Mouse (Mus musculus) embryonic facial prominence, embryonic 15.5 days (tissue): ENCODE data around the gene Fbxl8. TPM values are rescaled to one million over a fixed set of nuclear protein-coding genes. Genes with fewer than 3 reads are reported as not detected.

Experiments used
- ATAC-seq: fragments of 200-750 bp; cut with Nextera tagmentation; 2 replicates; pipeline ENCODE4 v1.8.0; 2017; ENCODE audit warnings: low read depth, moderate TSS enrichment; ENCODE audit not compliant: insufficient number of reproducible peaks, low FRiP score, low TSS enrichment
- H3K27ac ChIP-seq: fragments of 300-500 bp; sonication (generic); replicated peaks from 2 replicates; pipeline ENCODE4 v1.5.1; 2015; ENCODE audit warnings: mild to moderate bottlenecking, inconsistent platforms
- H3K27me3 ChIP-seq: fragments of 300-500 bp; sonication (generic); 2 replicates; pipeline ENCODE4 v1.6.1; 2015; ENCODE audit warnings: inconsistent platforms
- H3K36me3 ChIP-seq: fragments of 300-500 bp; sonication (generic); 2 replicates; pipeline ENCODE4 v1.6.1; 2015; ENCODE audit warnings: mild to moderate bottlenecking, inconsistent platforms
- H3K4me1 ChIP-seq: fragments of 300-500 bp; sonication (generic); 2 replicates; pipeline ENCODE4 v1.6.1; 2015; ENCODE audit warnings: inconsistent platforms
- H3K4me2 ChIP-seq: fragments of 300-500 bp; sonication (generic); replicated peaks from 2 replicates; pipeline ENCODE4 v1.6.1; 2015; ENCODE audit warnings: mild to moderate bottlenecking, inconsistent platforms
- H3K4me3 ChIP-seq: fragments of 300-500 bp; sonication (generic); replicated peaks from 2 replicates; pipeline ENCODE4 v1.5.1; 2015; ENCODE audit warnings: mild to moderate bottlenecking, inconsistent platforms
- H3K9ac ChIP-seq: fragments of 300-500 bp; sonication (generic); 2 replicates; pipeline ENCODE4 v1.6.1; 2015; ENCODE audit warnings: inconsistent platforms
- H3K9me3 ChIP-seq: fragments of 300-500 bp; sonication (generic); replicated peaks from 2 replicates; pipeline ENCODE4 v1.6.1; 2016; ENCODE audit warnings: inconsistent platforms
- WGBS: fragments of 180-500 bp; shearing (Covaris S2); methylation state at CpG from one replicate; pipeline ENCODE4 v1.1.7; 2015; 5-methylcytosine and 5-hydroxymethylcytosine counted together
- polyA plus RNA-seq: library from polyadenylated mRNA; unstranded; fragments of >200 nt; fragmentation: Nextera tagmentation; extraction: Ambion mirVana; gene quantifications from 2 replicates; pipeline ENCODE4 v1.2.1, GENCODE M21; 2015

Fbxl8 gene
- polyA plus RNA-seq, 1 experiment from 2014 or later, result 4.0 TPM

DNA sequence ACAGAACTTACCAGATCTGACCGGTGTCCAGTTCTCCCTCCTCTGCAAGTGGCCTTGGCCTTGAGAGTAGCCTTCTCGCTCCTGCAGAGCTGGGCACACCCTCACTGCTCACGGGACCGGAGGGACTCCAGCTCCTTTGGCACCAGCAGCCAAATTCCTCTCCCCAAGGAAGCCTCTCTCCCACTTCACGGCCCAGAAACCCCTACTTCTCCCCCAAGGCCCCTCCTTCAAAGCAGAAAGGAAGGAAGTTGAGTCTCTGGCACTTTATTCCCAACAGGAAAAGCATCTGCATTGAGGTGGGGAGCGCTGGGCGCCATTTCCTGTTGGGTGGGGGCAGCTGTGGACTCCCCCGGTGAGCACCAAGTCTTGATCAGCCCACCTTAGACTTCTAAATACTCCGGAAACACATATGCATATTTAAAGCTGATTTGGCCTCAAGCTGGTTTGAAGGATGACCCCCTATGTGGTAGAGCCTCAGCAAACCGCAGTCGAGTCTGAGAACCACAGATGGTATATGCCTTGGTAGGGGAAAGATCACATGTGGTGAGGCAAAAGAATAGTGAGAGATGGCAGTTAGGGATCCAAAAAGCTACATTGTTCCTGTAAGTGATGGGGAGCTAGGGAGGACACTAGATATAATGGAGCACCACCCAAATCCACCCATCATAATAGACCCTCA lies 31.6 kb downstream of the Fbxl8 start, which contains the start of gene Exoc3l:
Gene Exoc3l (minus strand): TSS at position 207 of the 679 bp plus-strand sequence.
- H3K4me1 ChIP-seq, result peaks cover 18% of the 10 kb centered on the region
- peak within 1 kb of the TSS; percentile 91; the same call in 1 of the 2 replicates for H3K9ac ChIP-seq
- WGBS, result 60% methylated on average over 11 of the region's 11 CpGs
- H3K27me3 ChIP-seq, result no peaks in the 10 kb centered on the region
- H3K4me3 ChIP-seq, result peak within 1 kb of the TSS; percentile 99
- H3K27ac ChIP-seq, result peak within 1 kb of the TSS; percentile 79
- peak within 1 kb of the TSS; percentile 85 for H3K4me2 ChIP-seq
- no peaks in the 10 kb centered on the region for H3K9me3 ChIP-seq
- H3K36me3 ChIP-seq, result peaks cover 16% of the 10 kb centered on the region
- ATAC-seq, result no peak

DNA sequence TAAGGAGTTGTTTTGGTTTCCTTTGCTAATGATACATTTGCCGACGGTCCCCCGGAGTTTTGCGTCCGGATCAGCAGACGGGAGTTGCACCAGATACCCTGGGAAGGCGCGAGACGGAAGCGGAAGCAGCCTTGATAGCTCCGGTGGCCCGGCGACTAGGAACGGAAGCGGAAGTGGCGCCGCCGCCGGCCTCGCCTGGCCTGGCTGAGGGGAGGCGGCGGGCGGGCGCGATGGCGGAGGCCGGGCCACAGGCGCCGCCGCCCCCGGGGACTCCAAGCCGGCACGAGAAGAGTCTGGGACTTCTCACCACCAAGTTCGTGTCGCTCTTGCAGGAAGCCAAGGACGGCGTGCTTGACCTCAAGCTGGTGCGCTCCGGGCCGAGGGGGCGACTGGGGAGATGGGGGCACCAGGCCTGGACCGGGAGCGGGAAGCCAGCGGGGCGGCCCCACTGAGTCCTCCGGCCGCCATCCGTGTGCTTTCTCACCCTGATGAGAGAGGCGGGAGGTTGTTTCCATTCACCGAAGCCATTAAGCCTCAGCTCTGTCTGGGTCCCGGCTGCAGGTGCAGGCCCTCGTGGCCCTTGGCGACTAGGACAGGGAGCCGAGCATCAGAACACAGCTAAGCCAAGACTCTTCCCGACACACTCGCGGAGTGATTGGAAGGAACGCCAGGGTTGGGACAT lies 33.2 kb downstream of the Fbxl8 start, which contains the start of gene E2f4:
Gene E2f4 (plus strand): TSS at position 153 of the 682 bp plus-strand sequence.
- peak within 1 kb of the TSS; percentile 79 for H3K27ac ChIP-seq
- H3K4me3 ChIP-seq, result peak within 1 kb of the TSS; percentile 99
- H3K36me3 ChIP-seq, result peaks cover 31% of the 10 kb centered on the region
- peak; percentile 84 for ATAC-seq
- peaks cover 18% of the 10 kb centered on the region for H3K4me1 ChIP-seq
- peak within 1 kb of the TSS; percentile 91 for H3K9ac ChIP-seq
- H3K9me3 ChIP-seq, result no peaks in the 10 kb centered on the region
- WGBS, result under 1% methylated on average over 58 of the region's 58 CpGs
- peak within 1 kb of the TSS; percentile 85 for H3K4me2 ChIP-seq
- no peaks in the 10 kb centered on the region for H3K27me3 ChIP-seq

DNA sequence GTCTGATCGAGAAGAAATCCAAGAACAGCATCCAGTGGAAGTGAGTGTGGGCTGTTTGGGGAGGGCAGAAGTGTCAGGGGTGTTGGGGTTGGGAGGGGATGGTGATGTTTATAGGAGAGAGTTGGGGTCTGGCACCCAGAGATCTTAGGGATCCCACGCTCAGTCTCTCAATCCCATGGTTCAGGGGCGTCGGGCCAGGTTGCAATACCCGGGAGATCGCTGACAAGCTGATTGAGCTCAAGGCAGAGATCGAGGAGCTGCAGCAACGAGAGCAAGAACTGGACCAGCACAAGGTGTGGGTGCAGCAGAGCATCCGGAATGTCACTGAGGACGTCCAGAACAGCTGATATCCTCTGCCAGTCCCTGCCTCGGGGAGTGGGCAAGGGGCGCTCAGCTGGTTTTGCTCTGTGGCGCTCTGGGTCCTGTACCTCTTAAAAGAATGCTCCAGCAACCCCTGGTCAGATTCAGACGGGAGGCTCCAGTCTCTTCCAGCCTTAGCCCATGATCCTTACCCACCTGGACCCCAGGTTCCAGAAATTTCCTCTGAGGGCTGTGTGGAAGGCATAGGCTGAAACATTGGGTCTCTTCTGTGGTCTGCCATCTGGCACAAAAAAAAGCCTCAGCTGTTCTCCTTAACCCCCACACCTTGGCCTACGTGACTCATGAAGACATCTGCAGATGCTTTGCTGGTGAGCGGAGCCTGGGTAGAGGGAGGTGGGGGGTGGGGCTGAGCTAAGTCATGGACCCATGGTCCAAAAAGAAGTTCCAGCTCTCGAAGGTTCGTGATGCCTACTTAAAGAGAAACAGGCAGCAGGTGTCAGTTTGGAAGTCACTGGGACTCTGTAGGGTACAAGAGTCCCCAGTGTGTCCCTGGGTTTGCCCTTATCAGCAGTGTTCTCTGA lies 34.2 kb downstream of the Fbxl8 start:
- Histone ChIP-seq H3K36me3 (peaks cover 40% of the 10 kb centered on the region), H3K4me3 (peak overlapping the region; percentile 99), H3K9ac (peak overlapping the region; percentile 91), H3K27ac (no peak overlapping the region), H3K4me1 (peaks cover 18% of the 10 kb centered on the region), H3K9me3 (no peaks in the 10 kb centered on the region), H3K4me2 (peak overlapping the region; percentile 85), H3K27me3 (no peaks in the 10 kb centered on the region)
- ATAC-seq, result no peak
- 50% methylated on average over 18 of the region's 18 CpGs for WGBS

GRCm38 (mm10) chr8:105299962-105300361 lies 35.5 kb downstream of the Fbxl8 start:
- no peak overlapping the region for H3K4me2 ChIP-seq
- no peaks in the 10 kb centered on the region for H3K27me3 ChIP-seq
- no peak overlapping the region for H3K27ac ChIP-seq
- no peak for ATAC-seq
- no peak overlapping the region for H3K9ac ChIP-seq
- H3K4me3 ChIP-seq, result no peak overlapping the region
- peaks cover 50% of the 10 kb centered on the region for H3K36me3 ChIP-seq
- peaks cover 29% of the 10 kb centered on the region for H3K4me1 ChIP-seq
- WGBS, result 91% methylated on average over 8 of the region's 8 CpGs
- no peaks in the 10 kb centered on the region for H3K9me3 ChIP-seq

DNA sequence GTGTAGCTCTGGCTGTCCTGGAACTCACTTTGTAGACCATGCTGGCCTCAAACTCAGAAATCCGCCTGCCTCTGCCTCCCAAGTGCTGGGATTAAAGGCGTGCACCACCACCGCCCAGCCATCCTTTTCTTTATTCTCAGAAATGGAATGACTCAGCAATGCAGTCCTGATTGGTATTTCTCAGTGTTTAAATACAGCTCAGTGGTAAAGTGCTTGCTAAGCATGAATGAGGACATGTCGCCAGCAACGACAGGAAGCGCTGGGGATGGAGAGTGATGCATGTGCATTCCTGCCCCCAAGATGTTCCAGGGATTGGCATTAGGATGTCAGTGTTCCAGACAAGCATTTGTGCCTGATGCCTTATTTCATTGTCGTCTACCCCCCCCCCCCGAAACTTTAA lies 38.9 kb downstream of the Fbxl8 start:
- H3K9me3 ChIP-seq, result no peaks in the 10 kb centered on the region
- ATAC-seq, result no peak
- H3K36me3 ChIP-seq, result peaks cover 61% of the 10 kb centered on the region
- WGBS, result 80% methylated on average over 8 of the region's 8 CpGs
- no peak overlapping the region for H3K9ac ChIP-seq
- H3K4me2 ChIP-seq, result no peak overlapping the region
- H3K4me1 ChIP-seq, result peaks cover 36% of the 10 kb centered on the region
- no peak overlapping the region for H3K27ac ChIP-seq
- no peaks in the 10 kb centered on the region for H3K27me3 ChIP-seq
- H3K4me3 ChIP-seq, result no peak overlapping the region

GRCm38 (mm10) chr8:105303874-105304273 lies 39.4 kb downstream of the Fbxl8 start:
- H3K27ac ChIP-seq, result peak overlapping the region; percentile 87; the same call in 1 of the 2 replicates
- WGBS, result 77% methylated on average over 9 of the region's 9 CpGs
- H3K36me3 ChIP-seq, result peaks cover 66% of the 10 kb centered on the region

DNA sequence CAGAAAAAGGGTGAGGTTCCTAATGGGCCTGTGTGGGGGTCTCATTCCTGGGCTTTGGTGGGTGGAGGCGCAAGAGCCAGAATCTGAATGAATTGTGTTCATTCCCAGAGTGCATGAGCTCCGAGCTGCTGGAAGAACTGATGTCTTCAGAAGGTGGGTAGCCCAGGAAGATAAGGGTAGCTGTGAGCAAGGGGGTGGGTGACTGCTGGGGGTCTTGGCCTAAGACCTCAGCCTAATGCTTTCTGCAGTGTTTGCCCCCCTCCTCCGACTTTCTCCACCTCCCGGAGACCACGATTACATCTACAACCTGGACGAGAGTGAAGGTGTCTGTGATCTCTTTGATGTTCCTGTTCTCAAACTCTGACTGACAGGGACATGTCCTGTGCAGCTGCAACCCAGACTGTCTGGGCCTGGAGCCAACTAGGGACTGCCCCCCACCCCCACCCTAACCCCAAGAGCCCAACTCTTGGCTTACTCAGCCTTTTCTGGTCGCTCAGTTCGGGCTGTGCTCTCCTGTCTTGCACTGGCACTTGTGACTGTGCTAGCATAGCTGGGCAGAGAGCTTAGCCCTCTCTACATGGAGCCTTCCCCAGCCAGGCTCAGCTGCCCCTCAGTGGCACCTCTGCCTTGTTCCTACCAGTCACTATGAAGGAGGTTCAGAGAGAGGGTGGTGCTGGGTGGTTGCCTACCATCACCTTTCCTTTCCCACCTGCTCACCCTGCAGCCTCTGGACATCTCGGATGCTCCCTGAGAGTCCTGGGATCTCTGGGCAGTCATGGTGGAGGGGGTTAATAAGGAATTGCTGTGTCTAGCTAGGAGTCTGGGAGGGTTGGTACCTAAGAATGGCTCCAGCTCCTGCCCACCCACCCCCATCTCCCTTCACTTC lies 40.1 kb downstream of the Fbxl8 start:
- 0 out of 2 replicates have a peak, but pooled peaks have one; percentile 15 for ATAC-seq
- H3K4me2 ChIP-seq, result 0 out of 2 replicates have a peak overlapping the region, but pooled peaks have one; percentile 2

More at GRCm38 (mm10) chr8:105303874-105304273, 39.4 kb downstream of the Fbxl8 start:
- no peak for ATAC-seq
- Histone ChIP-seq H3K9ac (no peak overlapping the region), H3K4me2 (no peak overlapping the region), H3K4me1 (peaks cover 31% of the 10 kb centered on the region), H3K9me3 (no peaks in the 10 kb centered on the region), H3K4me3 (no peak overlapping the region), H3K27me3 (no peaks in the 10 kb centered on the region)

DNA sequence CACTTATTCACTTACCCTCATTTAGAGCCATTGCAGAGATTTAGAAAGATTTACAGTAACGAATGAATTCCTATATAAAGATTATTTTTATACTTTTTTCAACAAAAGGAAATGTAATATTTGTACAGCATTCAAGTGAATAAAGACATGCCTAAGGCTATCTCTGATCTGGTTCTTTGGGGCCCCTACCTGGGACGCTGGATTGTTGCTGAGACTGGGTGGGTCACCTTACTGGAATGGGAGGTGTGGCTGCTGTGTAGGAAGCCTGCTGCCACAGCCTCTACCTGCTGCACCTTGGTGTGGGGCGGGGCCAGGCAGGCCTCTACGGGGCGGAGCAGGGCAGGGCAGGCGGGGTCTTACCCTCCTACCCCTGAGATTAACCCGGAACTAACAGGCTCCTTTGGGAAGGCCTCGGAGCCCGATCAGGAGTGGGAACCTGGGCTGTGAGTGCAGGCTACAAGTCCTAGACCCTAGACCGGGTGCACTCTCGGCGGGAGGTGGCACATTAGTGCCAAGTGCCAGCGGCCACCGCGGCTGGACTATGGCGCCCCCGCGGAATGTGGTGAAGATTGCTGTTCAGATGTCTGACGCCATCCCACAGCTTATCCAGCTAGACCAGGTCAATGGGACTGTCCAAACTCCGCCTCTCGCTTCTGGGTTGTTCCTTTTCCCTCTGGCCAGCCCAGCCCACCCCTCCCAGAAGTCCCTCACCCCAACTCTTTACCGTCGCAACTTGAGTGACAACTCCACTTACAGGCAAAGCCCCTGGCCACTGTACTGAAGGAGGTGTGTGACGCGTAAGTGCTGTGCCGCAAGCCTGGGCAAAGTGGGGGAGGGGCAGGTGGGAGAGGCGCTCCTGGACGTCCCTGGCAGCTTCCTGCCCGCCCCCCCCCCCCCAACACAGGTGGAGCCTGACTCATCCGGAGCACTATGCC lies 41.0 kb downstream of the Fbxl8 start, which contains the start of gene Elmo3:
Gene Elmo3 (plus strand): TSS at position 391 of the 935 bp plus-strand sequence.
- Histone ChIP-seq H3K27me3 (no peaks in the 10 kb centered on the region), H3K36me3 (peaks cover 71% of the 10 kb centered on the region), H3K27ac (peak within 1 kb of the TSS; percentile 87), H3K4me2 (peak within 1 kb of the TSS; percentile 74), H3K4me1 (peaks cover 29% of the 10 kb centered on the region), H3K4me3 (peak within 1 kb of the TSS; percentile 46), H3K9ac (peak within 1 kb of the TSS; percentile 47), H3K9me3 (no peaks in the 10 kb centered on the region)
- ATAC-seq, result peak; percentile 79
- 3% methylated on average over 27 of the region's 30 CpGs for WGBS

More for the DNA sequence above, 40.1 kb downstream of the Fbxl8 start:
- Histone ChIP-seq H3K27me3 (no peaks in the 10 kb centered on the region), H3K36me3 (peaks cover 71% of the 10 kb centered on the region), H3K9ac (no peak overlapping the region), H3K9me3 (no peaks in the 10 kb centered on the region), H3K27ac (peak overlapping the region; percentile 87), H3K4me1 (peaks cover 29% of the 10 kb centered on the region), H3K4me3 (no peak overlapping the region)
- 44% methylated on average over 9 of the region's 9 CpGs for WGBS

- Histone ChIP-seq H3K27ac (peak overlapping the region; percentile 87; the same call in 1 of the 2 replicates), H3K36me3 (peaks cover 69% of the 10 kb centered on the region), H3K4me2 (peak overlapping the region; percentile 74), H3K4me1 (peaks cover 29% of the 10 kb centered on the region), H3K27me3 (no peaks in the 10 kb centered on the region), H3K9me3 (no peaks in the 10 kb centered on the region), H3K4me3 (peak overlapping the region; percentile 46), H3K9ac (peak overlapping the region; percentile 47)
- ATAC-seq, result peak; percentile 22; the same call in 1 of the 2 replicates
- WGBS, result 34% methylated on average over 5 of the region's 5 CpGs
Observed at GRCm38 (mm10) chr8:105306146-105306691, 41.8 kb downstream of the Fbxl8 start.
